Mouse (Mus musculus) G1E (cell line): ENCODE data around the gene Fam92b.

ENCODE experiments used
- CTCF ChIP-seq: IDR thresholded peaks from 2 replicates; pipeline ENCODE4 v1.5.1; 2012; ENCODE audit warnings: low read depth, low read length, inconsistent platforms, mixed read lengths
- GATA2 ChIP-seq: IDR thresholded peaks from 2 replicates; pipeline ENCODE4 v1.6.1; 2012; ENCODE audit warnings: low read depth, low read length, inconsistent platforms, borderline replicate concordance
- TAL1 ChIP-seq: conservative IDR thresholded peaks from 2 replicates; pipeline ENCODE4 v1.6.1; 2012; ENCODE audit warnings: low read depth, low read length, inconsistent platforms, mixed read lengths

DNA sequence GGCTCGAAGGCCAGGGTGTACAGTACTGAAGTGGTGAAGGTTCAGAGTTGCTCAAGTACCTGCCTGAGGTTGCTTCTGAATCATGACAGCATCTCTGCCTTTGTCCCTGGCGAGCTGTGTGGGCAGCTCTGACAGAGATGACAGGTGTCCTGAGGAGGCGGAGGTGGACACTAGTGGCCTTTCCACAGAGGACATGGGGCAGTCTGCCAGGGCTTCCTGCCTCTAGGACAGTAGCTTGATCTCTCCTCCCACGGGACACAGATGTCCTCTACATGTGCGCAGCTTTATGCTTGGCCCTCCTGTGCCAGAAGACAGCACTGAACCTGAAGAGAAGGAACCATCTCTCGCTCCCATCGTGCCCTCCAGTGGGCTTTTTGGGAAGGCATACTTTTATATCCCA, 44.1 kb downstream of the Fam92b start:
- TF ChIP-seq GATA2 (no peak), TAL1 (no peak), CTCF (no peak)
